Mouse (Mus musculus): ENCODE measurements around the gene Anxa9. TPM values are rescaled to one million over a fixed set of nuclear protein-coding genes. Genes with fewer than 3 reads are reported as not detected.
"Not testable (repeated sequence)": the region's sequence is repeated elsewhere in the genome, so short reads cannot be mapped to it uniquely, and the experiment has no call there.

Gene Anxa9
- total RNA-seq (2021) = under 1 TPM; 0.38 to 0.76 TPM
- long read RNA-seq, experiment 1, partial matches to known transcripts = 0 of 1 reads
- long read RNA-seq, experiment 1, other reads (novel, unspliced or antisense) = 0 of 1 reads
- long read RNA-seq, experiment 2 = 0 reads

GRCm38 (mm10) chr3:95307100-95307499 lies at the start of gene Anxa9:
Gene Anxa9 (minus strand): TSS chr3:95307176.
- intact Hi-C loops (cut with DNase I) = no loop called here
- DNase-seq = no peak

GRCm38 (mm10) chr3:95355911-95356544 lies 49.1 kb upstream of the Anxa9 start:
- DNase-seq; intact Hi-C loops (cut with DNase I): not testable (repeated sequence)

GRCm38 (mm10) chr3:95349491-95349890 lies 42.5 kb upstream of the Anxa9 start:
- DNase-seq = peak in 1 of 2 experiments; percentile 8
- intact Hi-C loops (cut with DNase I) = loop anchor here (2.0 kb wide), 1 partner anchor 101 kb away; no protein-coding TSS in a partner anchor

GRCm38 (mm10) chr3:95348343-95348742 lies 41.4 kb upstream of the Anxa9 start:
- intact Hi-C loops (cut with DNase I) = loop anchor here (2.0 kb wide), 1 partner anchor 102 kb away; no protein-coding TSS in a partner anchor
- not testable (repeated sequence) for DNase-seq

- intact Hi-C loops (cut with DNase I) = no loop called here
- DNase-seq = no peak
Measured at GRCm38 (mm10) chr3:95346454-95346853, 39.5 kb upstream of the Anxa9 start.

GRCm38 (mm10) chr3:95343356-95344000 lies 36.5 kb upstream of the Anxa9 start:
- intact Hi-C loops (cut with DNase I); DNase-seq: not testable (repeated sequence)

GRCm38 (mm10) chr3:95338251-95338650 lies 31.3 kb upstream of the Anxa9 start:
- intact Hi-C loops (cut with DNase I) = no loop called here
- DNase-seq = no peak

- DNase-seq = no peak
- intact Hi-C loops (cut with DNase I) = no loop called here
Measured at GRCm38 (mm10) chr3:95337345-95337744, 30.4 kb upstream of the Anxa9 start.

GRCm38 (mm10) chr3:95331528-95331927 lies 24.6 kb upstream of the Anxa9 start:
- DNase-seq = no peak
- intact Hi-C loops (cut with DNase I) = no loop called here

GRCm38 (mm10) chr3:95328803-95329404 lies 21.9 kb upstream of the Anxa9 start:
- DNase-seq = no peak
- intact Hi-C loops (cut with DNase I) = no loop called here

- DNase-seq = no peak
- intact Hi-C loops (cut with DNase I) = no loop called here
Measured at GRCm38 (mm10) chr3:95324454-95325144, 17.6 kb upstream of the Anxa9 start.

GRCm38 (mm10) chr3:95323429-95323828 lies 16.5 kb upstream of the Anxa9 start:
- intact Hi-C loops (cut with DNase I) = no loop called here
- DNase-seq = no peak

- DNase-seq = no peak
- intact Hi-C loops (cut with DNase I) = no loop called here
Measured at GRCm38 (mm10) chr3:95319701-95320625, 13.0 kb upstream of the Anxa9 start.

- no peak for DNase-seq
- intact Hi-C loops (cut with DNase I) = no loop called here
Measured at GRCm38 (mm10) chr3:95319110-95319509, 12.1 kb upstream of the Anxa9 start.

GRCm38 (mm10) chr3:95318548-95318947 lies 11.6 kb upstream of the Anxa9 start:
- DNase-seq = peak; percentile 39 to 57
- intact Hi-C loops (cut with DNase I) = no loop called here

- intact Hi-C loops (cut with DNase I) = no loop called here
- DNase-seq = peak; percentile 53 to 62
Measured at GRCm38 (mm10) chr3:95317414-95318080, 10.6 kb upstream of the Anxa9 start.

GRCm38 (mm10) chr3:95315844-95316550 lies 9.0 kb upstream of the Anxa9 start:
- intact Hi-C loops (cut with DNase I) = loop anchor here (2.0 kb wide), 1 partner anchor 33 kb away; the partner anchor contains the start of gene Prune1
- DNase-seq = no peak

GRCm38 (mm10) chr3:95315094-95315843 lies 8.3 kb upstream of the Anxa9 start:
- intact Hi-C loops (cut with DNase I) = loop anchor here (2.0 kb wide), 1 partner anchor 32 kb away; the partner anchor contains the start of gene Prune1
- peak; percentile 95 to 96 for DNase-seq
